Mouse (Mus musculus): ENCODE results near the gene Pomp.
A peak's percentile ranks its signal among the peaks of the same experiment; 100 is the strongest.

GRCm38 (mm10) chr5:147869568-147869967, 9.3 kb downstream of the Pomp start:
- TF ChIP-seq CTCF (IDR thresholded peaks at IDR 0.05; ENCODE audit: low read depth) (peak; percentile 19; the same call in 1 of the 2 replicates), EP300 (IDR thresholded peaks at IDR 0.05; ENCODE audit: low read depth) (no peak)
